9 mouse cellular contexts compared by ENCODE assay signal in the genomic region with DNA sequence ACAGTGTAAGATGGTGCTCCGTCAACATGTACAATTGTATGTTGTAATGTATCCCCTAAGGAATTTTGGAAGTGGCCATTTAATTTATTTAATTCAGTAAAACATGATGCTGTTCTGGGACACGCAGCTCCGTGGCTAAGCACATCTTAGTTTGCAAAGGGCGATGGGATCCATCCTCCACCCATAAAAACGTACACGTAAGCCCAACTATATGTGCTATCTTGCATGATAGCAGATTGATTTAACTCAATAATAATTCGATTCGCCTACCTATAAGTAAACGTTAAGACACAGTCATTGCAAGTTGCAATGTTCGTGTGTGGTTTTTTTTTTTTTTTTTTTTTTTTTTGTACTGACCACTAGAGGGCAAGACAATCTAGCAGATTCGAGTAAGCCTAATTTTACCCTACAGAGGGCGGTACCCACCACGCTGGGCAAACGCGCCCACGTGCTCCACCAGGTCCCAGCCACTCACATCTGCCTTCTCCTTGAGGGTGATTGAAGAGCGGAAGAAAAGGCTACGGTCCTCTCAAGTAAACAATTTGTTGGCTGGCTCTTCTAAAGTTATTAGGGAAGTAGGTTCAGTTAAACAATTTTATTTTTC.
A peak's percentile ranks its signal among the peaks of the same experiment; 100 is the strongest.
DNase-seq lines count a peak whose midpoint lies in the region; TF ChIP-seq lines count a peak whose summit lies in the region.
"Had no signal": no experiment of that assay in that cellular context is flagged by ENCODE, and none has a peak within 500 bp of the region (broad histone marks: within the 10 kb centered on the region; RNA-seq: fewer than 3 reads in every experiment).

No protein-coding gene starts in this region.

- no peaks in the 10 kb centered on the region for H3K27me3 ChIP-seq in MEL (ENCODE audit: control insufficient read depth in 1 of 2, insufficient read depth in 2 of 2, low read length in 2 of 2)
- no peaks in the 10 kb centered on the region for H3K27me3 ChIP-seq in hindbrain, embryonic 10.5 days (ENCODE audit: insufficient read depth, poor library complexity, severe bottlenecking)

- no peak overlapping the region for H3K9ac ChIP-seq in MEL (ENCODE audit: control insufficient read depth, low read depth, low read length, poor library complexity, severe bottlenecking)

- no peak overlapping the region for H3K27ac ChIP-seq in MEL (ENCODE audit: control insufficient read depth, low read depth, low read length)
- 0 out of 2 replicates have a peak overlapping the region, but pooled peaks have one; percentile 37 for H3K27ac ChIP-seq in hindbrain, embryonic 10.5 days
- H3K27ac ChIP-seq in olfactory bulb, adult 2 months (ENCODE audit: insufficient read depth, low read depth, low read length), result no peak overlapping the region

- no peaks in the 10 kb centered on the region for H3K36me3 ChIP-seq in MEL (ENCODE audit: control insufficient read depth in 1 of 2, insufficient read depth in 2 of 2, low read length in 2 of 2)
- H3K36me3 ChIP-seq in hindbrain, embryonic 10.5 days, result no peaks in the 10 kb centered on the region

- no peak overlapping the region for H3K4me3 ChIP-seq in MEL (ENCODE audit: control insufficient read depth in 1 of 2, insufficient read depth in 1 of 2, low read depth in 2 of 2, low read length in 2 of 2)
- no peak overlapping the region for H3K4me3 ChIP-seq in hindbrain, embryonic 10.5 days
- no peak overlapping the region for H3K4me3 ChIP-seq in lung, adult 2 months (replicated peaks; ENCODE audit: extremely low read depth, low read depth, low read length)
- no peak overlapping the region for H3K4me3 ChIP-seq in olfactory bulb, adult 2 months (ENCODE audit: insufficient read depth, low read depth, low read length)
- H3K4me3 ChIP-seq: erythroblast, embryonic 14.5 days had no signal

- WGBS in hindbrain, embryonic 10.5 days, result 37% methylated on average over 18 of the region's 18 CpGs
- WGBS in lung, adult 2 months, result 27% methylated on average over 18 of the region's 18 CpGs
- WGBS in olfactory bulb, adult 2 months, result 36% methylated on average over 18 of the region's 18 CpGs

- DNase-seq in MEL (ENCODE audit: low read depth, low spot score), result peak; percentile 4
- peak; percentile 85 for DNase-seq in brain, embryonic 14.5 days (ENCODE audit: low read depth)
- peak; percentile 87 for DNase-seq in forelimb bud, embryonic 11.5 days (ENCODE audit: low read depth, low spot score)
- DNase-seq in hindbrain, embryonic 10.5 days (ENCODE audit: low spot score), result peak; percentile 69
- peak; percentile 30 to 54 for DNase-seq in layer of hippocampus, adult 8-10 months (ENCODE audit: low spot score in 2 of 2)
- peak; percentile 38 for DNase-seq in lung, adult 2 months
- peak; percentile 29 to 57 for DNase-seq in urinary bladder, postnatal 36 days (ENCODE audit: low spot score in 2 of 2)

- no peaks in the 10 kb centered on the region for H3K4me1 ChIP-seq in MEL (ENCODE audit: control insufficient read depth in 1 of 2, insufficient read depth in 2 of 2, low read length in 2 of 2)
- H3K4me1 ChIP-seq in hindbrain, embryonic 10.5 days (replicated peaks), result peaks cover 4% of the 10 kb centered on the region; the same call in 1 of the 2 replicates
- H3K4me1 ChIP-seq in lung, adult 2 months (ENCODE audit: control insufficient read depth, insufficient read depth, low read length), result peaks cover 7% of the 10 kb centered on the region
- peaks cover 2% of the 10 kb centered on the region for H3K4me1 ChIP-seq in olfactory bulb, adult 2 months (ENCODE audit: control insufficient read depth, insufficient read depth, low read length)

- 0 out of 2 replicates have a peak, but pooled peaks have one; percentile 5 for TF ChIP-seq RAD21 in MEL (IDR thresholded peaks at IDR 0.05; ENCODE audit: low read depth, low read length)

- TF ChIP-seq CTCF in MEL (IDR thresholded peaks at IDR 0.05 in 2 of 3, conservative IDR thresholded peaks at IDR 0.05 in 1 of 3; ENCODE audit: control insufficient read depth in 1 of 3, insufficient read depth in 1 of 3, low read depth in 2 of 3, low read length in 3 of 3, poor library complexity in 1 of 3, severe bottlenecking in 1 of 3), result peak in 1 of 3 experiments; percentile 9; a peak in 1 of 6 replicates
- TF ChIP-seq CTCF in brain, embryonic 14.5 days (IDR thresholded peaks at IDR 0.05; ENCODE audit: borderline replicate concordance, extremely low read depth, insufficient read depth, insufficient read length), result peak; percentile 71
- peak; percentile 70 for TF ChIP-seq CTCF in lung, adult 2 months (IDR thresholded peaks at IDR 0.05; ENCODE audit: insufficient read depth, low read length)
- TF ChIP-seq CTCF in olfactory bulb, adult 2 months (IDR thresholded peaks at IDR 0.05; ENCODE audit: insufficient read depth, low read depth, low read length), result peak; percentile 54; the same call in 1 of the 2 replicates

- TF ChIP-seq EP300 in MEL (IDR thresholded peaks at IDR 0.05; ENCODE audit: low read depth in 1 of 2, low read length in 2 of 2), result no peak

- no peaks in the 10 kb centered on the region for H3K9me3 ChIP-seq in MEL (replicated peaks; ENCODE audit: insufficient read depth, low read length)
- no peaks in the 10 kb centered on the region for H3K9me3 ChIP-seq in hindbrain, embryonic 10.5 days

- H3K79me2 ChIP-seq in MEL (ENCODE audit: control insufficient read depth, insufficient read depth, low read length, poor library complexity), result no peaks in the 10 kb centered on the region

- no peak for TF ChIP-seq POLR2A in MEL (IDR thresholded peaks at IDR 0.05; ENCODE audit: control insufficient read depth in 1 of 2, insufficient read depth in 1 of 2, low read depth in 1 of 2, low read length in 2 of 2, poor library complexity in 1 of 2)
- TF ChIP-seq POLR2A in brain, embryonic 14.5 days (IDR thresholded peaks at IDR 0.05; ENCODE audit: borderline replicate concordance, extremely low read depth, insufficient read depth, insufficient read length, poor library complexity, severe bottlenecking), result no peak
- no peak for TF ChIP-seq POLR2A in lung, adult 2 months (IDR thresholded peaks at IDR 0.05; ENCODE audit: borderline replicate concordance, extremely low read depth, low read depth, low read length)
- TF ChIP-seq POLR2A in olfactory bulb, adult 2 months (IDR thresholded peaks at IDR 0.05; ENCODE audit: insufficient read depth, low read depth, low read length), result no peak

TF ChIP-seq in MEL, 35 proteins besides CTCF, POLR2A, EP300 and RAD21:
- no peak for TF ChIP-seq MAZ (IDR thresholded peaks at IDR 0.05; ENCODE audit: low read depth, low read length)
- no peak for TF ChIP-seq SMC3 (IDR thresholded peaks at IDR 0.05; ENCODE audit: low read depth, low read length)
- TF ChIP-seq TCF12 (IDR thresholded peaks at IDR 0.05; ENCODE audit: low read depth, low read length), result no peak
- TF ChIP-seq ZNF384 (IDR thresholded peaks at IDR 0.05; ENCODE audit: low read depth, low read length), result peak; percentile 76

Comparison
In these comparisons a context has a peak if more than half of its experiments do, and no peak if none do; other contexts are left out.
1. DNase-seq: peak in every context shown above with its lines; median percentile 87 in forelimb bud, embryonic 11.5 days; 85 in brain, embryonic 14.5 days; 69 in hindbrain, embryonic 10.5 days; 43 in urinary bladder, postnatal 36 days; 42 in layer of hippocampus, adult 8-10 months; 38 in lung, adult 2 months; 4 in MEL.